Mouse (Mus musculus) left cerebral cortex, adult 18-20 months (tissue): ENCODE data around the gene Ppm1e. TPM values are rescaled to one million over a fixed set of nuclear protein-coding genes. Genes with fewer than 3 reads are reported as not detected.

ENCODE experiments used
- total RNA-seq, 2 experiments: library from RNA; stranded (reverse); gene quantifications; 2 replicates each; pipeline ENCODE4 v1.2.3; 2021

The Ppm1e gene
- total RNA-seq, 2 experiments from 2014 or later, result 134 to 135 TPM

Other genes with a start within 250 kb of the Ppm1e start
- 10 to 100 TPM; 11.6 to 13.6 TPM for gene Ska2, start 249.8 kb downstream of the Ppm1e start, total RNA-seq
- gene Trim37, start 231.9 kb downstream of the Ppm1e start, total RNA-seq, result 100 to 1,000 TPM; 227 to 232 TPM
- gene Rad51c, start 45.9 kb upstream of the Ppm1e start, total RNA-seq, result 1 to 10 TPM; 3.1 to 4.2 TPM
- under 1 TPM; 0.14 to 0.30 TPM for gene Tex14, start 46.0 kb upstream of the Ppm1e start, total RNA-seq
- gene Gm11492, start 207.6 kb upstream of the Ppm1e start, total RNA-seq, result under 1 TPM in 1 of 2 experiments, not detected in 1; 0.21 TPM
- 100 to 1,000 TPM; 175 to 183 TPM for gene Sept4, start 209.9 kb upstream of the Ppm1e start, total RNA-seq
- gene Mtmr4, start 233.1 kb upstream of the Ppm1e start, total RNA-seq, result 100 to 1,000 TPM in 1 of 2 experiments, 10 to 100 TPM in 1; 93.9 to 101 TPM